Mouse (Mus musculus) liver, embryonic 14.5 days (tissue): ENCODE measurements at regions not wholly inside any gene's neighbourhood (a gene's known extent, or its start where the extent isn't known, plus 50 kb on each side); places are given as distances from the start of the nearest gene placed in this dataset.

Experiments used
- CTCF ChIP-seq: IDR thresholded peaks from 2 replicates; pipeline ENCODE4 v1.5.1; 2016; ENCODE audit warnings: antibody characterized with exemption, low read depth, control low read depth
- EP300 ChIP-seq: IDR thresholded peaks from 2 replicates; pipeline ENCODE4 v1.6.1; 2016; ENCODE audit warnings: antibody characterized with exemption, low read depth

- TF ChIP-seq CTCF, result no peak
- no peak for TF ChIP-seq EP300
These were observed 91.6 kb upstream of the Tmprss15 start for GRCm38 (mm10) chr16:79182474-79182873.
